Mouse (Mus musculus): ENCODE data around the gene Tbx5.

The Tbx5 gene

DNA sequence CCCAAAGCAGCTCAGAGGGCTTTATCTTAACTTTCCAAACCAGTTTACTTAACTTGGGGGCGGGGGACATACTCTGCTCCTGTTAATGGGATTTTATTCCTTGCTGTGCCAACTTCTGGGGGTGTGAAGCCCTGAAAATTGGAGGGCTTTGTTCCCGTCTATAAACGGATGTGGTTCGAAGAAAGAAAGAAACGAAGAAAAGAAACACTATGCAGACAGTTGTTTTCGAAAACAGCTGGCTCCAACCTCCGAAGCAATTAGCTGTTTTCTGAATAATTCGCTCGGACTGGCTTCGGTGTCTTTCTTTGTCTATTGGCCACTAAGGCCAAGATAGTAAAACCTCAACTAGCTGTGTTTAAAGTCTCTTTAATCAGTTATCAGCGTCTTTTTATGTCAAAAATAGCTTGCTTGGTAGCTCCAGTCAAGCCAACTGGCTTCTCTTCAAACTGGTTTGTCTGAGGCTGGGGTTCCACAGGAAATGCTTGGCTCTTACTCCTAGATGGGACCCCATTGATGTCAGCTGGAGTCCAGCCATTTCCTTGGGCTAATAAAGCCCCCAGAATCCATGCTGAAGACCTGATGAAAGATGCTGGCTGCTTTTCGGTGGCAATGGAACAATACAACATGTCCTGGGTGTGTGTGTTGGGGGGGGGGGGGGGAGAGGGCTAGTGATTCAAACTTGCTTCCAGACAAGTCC, 21.3 kb upstream of the Tbx5 start:
- no peak for DNase-seq (ENCODE audit: low spot score in 2 of 2)

DNA sequence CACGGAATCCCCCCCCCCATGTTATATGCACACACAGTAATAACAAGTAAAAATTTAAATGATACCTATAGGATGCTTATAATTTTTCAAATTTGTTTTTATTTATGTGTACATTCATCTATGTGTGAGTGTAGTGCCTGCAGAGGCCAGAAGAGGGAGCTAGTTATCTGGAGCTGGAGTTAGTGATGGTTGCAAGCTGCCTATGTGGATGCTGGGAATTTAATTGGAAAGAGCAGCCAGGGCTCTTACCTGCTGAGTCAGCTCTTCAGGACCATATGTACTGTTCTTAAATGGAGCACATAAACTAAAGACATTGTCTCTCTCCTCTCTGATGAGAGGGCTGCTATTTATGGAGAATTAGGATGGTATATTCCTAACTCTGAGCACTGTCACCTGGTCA, 17.2 kb upstream of the Tbx5 start:
- DNase-seq (ENCODE audit: low spot score in 2 of 2), result no peak

DNA sequence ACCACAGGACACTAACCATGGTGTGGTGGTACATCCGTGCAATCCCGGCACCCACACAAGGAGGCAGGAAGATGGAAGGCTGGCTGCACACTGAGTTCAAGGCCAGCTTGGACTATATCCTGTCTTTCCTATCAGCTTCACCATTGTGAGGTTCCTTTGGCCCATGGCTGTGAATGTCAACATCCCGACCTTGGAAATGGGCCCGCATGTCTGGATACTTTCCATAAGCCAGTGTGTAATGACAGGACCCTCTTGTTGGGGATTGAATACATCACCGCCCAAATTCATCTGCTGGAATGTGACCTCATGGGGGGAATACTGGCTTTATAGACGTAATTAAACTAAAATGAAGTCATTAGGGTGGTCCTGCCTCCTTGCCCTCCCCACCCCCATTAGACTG, 12.0 kb upstream of the Tbx5 start:
- DNase-seq (ENCODE audit: low spot score in 2 of 2), result no peak

DNA sequence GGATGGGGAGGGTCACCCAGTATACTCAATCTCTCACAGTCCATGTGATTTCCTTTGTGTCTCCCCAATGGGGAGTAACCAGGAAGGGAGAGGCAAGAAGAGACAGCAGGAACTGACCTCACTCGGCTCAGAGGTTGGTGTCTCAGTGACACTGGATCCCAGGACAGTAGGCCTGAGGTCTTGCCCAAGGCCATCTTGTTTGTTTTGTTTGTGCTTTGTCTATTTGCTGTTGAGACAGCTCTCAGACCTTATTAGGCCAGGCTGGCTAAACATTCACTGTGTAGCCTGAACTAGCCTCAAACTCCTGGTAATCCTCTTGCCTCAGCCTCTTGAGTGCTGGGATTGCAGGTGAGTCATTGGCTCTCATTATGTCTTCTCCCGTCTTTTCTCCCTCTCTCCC, 11.0 kb upstream of the Tbx5 start:
- DNase-seq (ENCODE audit: low spot score in 2 of 2), result no peak

DNA sequence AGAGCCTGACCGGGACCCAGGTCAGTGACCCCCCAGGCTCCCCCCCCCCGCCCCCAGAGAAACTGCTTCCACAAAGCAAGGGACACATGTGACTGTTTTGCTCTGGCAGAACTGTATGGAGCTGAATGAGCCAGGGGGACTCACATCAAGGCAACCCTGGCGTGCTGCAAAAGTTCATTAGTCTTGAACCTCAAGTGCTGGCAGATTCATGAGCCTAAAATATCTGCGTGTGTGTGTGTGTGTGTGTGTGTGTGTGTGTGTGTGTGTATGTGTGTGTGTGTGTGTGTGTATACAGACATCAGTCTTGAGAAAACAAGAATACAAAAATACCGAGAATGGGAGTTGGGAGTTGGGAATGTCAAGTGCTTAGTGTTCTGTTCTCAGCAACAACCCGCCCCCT, 5.1 kb upstream of the Tbx5 start:
- DNase-seq (ENCODE audit: low spot score in 2 of 2), result no peak

DNA sequence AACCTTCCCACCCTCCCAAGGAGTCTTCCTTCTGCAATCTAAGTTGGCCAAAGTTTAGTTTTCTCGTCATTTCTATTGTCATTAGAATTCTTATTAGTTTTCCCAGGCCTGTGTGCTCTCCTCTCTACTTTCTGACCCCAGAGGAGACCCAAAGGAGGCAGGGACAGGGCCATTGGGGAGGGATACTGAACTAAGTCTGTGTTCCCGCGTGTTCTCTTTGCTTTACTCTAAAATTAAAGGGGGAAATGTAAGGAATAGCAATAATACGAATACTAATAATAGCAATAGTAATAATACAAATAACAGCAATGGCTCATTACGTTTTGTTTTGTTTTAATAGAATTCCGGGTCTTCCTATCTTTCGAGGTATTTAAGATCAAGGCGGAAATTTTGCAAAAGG, 1.9 kb upstream of the Tbx5 start:
- DNase-seq (ENCODE audit: low spot score in 2 of 2), result no peak

DNA sequence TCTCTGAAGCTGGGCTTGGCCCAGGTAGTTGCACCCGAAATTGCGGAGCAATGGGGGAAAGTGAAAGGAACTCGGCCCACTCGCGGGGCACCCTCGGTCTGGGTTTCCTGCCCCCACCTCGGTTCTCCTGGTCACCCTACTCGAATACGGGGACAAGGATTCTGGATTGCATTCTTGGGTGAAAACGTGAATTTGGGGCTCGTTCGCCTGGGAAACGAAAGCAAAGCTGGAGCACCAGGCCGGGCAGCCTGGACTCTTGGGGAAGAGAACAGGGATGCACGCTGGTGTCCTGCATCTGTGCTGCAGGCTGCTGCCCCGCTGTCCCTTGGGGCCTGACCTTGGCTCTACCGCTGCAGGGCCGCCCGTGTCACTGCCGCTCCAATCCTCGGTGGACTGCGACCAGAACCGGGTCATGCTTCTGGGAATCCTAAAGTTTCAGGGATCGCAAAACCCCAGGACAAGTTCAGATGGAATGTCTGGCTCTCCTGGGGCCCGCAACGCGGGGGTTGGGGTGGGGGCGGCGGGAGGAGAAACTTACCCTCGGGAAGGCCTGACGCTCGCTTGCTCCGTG, 1.2 kb upstream of the Tbx5 start:
- DNase-seq (ENCODE audit: low spot score in 2 of 2), result no peak

DNA sequence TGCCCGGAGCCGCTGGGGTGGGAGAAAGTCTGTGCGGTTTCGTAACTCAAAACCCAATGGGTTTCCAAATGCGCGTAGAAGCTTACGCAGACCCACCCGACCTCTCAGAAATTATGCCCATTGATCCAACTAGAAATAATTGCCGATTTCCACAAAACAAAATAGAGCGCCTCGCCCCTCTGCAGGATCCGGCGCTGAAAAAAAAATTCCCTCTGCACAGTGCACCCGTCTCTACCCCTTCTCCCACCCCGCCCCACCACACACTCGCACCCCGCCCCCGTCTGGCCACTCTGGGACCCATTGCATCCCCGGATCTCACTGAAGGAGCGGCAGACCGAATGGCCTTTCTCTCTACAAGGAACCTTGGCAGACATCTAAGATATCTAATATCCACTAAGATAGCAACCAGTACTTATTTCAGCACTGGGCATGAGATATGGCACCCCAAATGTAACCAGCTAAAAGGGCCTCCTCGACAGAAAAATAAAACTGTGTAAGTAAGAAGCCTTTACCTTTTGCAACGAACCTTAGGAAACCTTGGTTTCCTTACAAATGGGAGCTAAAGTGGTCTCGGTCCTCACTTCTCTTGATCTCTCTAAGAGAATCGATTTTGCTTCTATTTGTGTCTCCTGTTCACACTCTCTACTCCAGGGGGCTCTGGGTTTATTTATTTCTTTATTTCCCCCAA, 533 bp upstream of the Tbx5 start:
- DNase-seq (ENCODE audit: low spot score in 2 of 2), result no peak

DNA sequence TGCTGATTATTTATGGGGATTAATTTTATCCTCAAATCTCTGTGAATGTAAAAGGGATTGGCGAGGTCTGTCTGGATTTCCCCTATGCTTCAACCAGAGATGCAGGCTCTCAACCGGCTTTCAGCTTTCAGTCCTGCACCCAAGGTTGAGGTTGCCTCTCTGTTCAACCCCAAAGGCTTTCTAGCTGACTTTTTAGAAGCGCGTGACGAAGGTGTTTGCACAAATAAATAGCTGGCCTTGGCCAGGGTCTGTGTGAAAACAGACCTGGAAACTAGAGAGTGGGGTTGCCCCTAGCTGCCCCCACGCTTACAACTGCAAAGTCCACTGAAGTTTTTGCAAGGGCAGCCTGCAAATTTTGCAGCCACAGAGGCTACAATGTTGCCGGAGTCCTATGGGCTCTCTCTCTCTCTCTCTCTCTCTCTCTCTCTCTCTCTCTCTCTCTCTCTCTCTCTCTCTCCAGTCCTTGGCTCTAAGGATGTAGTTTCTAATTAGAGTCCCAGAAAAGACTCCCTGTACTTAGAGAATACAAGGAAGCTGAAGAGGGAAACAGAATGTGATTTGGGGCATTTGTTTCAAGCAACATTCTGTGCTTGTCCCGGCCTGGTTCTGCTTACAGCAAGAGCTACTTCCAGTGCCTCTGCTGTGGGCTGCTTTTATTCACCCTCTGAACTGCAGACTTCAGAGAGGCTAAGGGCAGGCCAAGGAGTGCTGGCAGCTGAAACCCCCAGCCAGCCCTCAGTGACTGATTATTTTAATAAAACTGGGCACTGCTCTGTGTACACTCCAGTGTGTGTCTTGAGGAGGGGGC, 959 bp downstream of the Tbx5 start:
- DNase-seq (ENCODE audit: low spot score in 2 of 2), result no peak

DNA sequence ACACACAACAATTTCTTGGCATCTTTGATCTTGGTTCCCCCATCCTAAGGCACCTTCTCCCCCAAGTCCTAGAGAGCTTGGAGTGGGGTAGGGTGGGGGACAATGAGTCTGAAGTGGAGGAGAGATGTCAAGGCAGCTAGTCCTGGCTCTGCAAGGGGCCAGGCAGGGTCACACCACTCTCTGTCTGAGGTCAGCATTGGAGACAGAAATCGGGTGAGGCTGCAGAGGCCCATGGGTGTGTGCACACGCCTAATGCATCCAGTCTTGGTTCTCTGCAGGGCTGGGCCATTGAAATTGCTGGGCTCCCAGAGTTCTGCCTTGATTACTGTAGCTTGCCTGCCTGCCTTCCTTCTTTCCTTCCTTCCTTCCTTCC, 1.5 kb downstream of the Tbx5 start:
- DNase-seq (ENCODE audit: low spot score in 2 of 2), result no peak

DNA sequence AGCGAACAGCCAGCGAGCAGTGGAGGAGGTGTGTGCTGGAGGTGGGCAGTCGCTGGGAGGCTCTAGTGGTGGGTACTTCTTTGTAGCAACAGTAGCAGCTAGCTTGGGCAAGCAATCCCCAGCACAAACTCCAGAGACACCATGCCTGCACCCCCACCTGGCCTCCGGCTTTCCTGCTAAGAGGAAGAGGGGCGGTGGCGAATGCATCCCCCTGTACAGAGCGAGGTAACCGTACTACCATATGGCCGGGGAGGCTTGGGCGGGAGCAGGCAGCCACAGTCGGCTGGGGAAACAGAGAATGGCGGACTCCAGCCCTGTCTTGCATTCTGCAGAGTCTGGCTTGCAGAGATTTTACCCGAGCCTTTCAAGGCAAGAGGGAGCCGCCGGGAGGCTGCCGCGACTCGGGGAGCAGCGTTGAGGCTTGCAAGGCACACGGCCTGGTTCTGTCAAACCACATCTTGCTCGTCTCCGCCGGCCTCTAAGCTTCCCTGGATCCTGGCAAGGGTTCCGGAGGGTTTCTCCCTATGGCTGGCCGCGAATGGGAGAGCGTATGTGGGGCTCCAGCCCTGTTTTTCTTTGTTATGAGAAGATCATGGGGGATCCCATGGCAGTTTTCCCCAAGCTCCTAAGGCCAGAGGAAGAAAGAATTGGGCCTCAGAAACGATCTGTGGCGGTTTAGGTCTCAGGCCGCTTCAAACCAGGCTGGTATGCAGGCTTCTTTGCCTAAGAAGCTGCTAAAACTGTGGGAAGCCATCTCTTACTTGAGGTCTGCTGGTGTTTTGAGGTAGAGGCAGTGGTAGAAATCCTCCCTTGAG, 2.8 kb downstream of the Tbx5 start:
- no peak for DNase-seq (ENCODE audit: low spot score in 2 of 2)

DNA sequence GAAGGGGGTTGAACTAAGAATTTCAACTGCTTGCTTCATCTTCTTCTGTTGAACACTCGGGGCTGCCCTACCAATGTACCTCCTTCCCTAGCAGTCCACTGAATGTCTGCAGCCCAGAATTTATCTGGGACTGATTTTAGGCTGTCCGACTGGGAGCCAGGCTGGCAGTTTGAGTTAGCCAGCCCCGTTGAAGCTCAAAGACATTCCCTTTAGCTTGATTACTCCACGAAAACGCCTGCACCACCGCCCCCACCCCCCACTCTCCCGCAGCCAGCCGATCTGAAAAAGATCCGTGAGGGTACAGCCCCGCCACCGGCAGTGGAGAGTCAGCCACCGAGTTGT, 3.4 kb downstream of the Tbx5 start:
- no peak for DNase-seq (ENCODE audit: low spot score in 2 of 2)

DNA sequence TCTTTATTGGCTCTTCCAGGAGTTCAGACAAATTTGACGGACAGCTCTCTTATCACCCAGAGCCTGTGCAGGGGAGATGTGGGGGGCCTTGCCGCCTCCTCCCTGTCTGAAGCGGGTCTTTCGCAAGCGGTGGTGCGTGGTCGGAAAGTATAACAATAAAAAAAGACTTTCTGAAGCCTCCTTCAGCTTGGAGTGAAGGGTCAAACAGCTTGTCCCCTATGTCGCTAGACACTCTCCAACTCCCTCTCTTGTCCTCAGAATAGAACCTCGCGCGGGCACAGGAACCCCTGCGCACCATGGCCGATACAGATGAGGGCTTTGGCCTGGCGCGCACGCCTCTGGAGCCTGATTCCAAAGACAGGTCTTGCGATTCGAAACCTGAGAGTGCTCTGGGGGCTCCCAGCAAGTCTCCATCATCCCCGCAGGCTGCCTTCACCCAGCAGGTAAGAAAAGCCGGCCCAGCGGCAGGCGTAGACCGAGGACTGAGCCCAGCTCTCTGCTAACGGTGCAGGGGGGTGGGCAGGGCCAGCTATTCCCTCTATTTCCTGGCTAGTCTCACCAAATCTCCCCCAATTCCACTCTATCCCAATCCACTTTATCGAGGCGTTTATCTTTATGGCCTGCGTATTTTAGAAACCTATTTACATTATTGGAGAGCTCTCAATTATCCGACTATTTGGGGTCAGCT, 4.3 kb downstream of the Tbx5 start:
- DNase-seq (ENCODE audit: low spot score in 2 of 2), result no peak

DNA sequence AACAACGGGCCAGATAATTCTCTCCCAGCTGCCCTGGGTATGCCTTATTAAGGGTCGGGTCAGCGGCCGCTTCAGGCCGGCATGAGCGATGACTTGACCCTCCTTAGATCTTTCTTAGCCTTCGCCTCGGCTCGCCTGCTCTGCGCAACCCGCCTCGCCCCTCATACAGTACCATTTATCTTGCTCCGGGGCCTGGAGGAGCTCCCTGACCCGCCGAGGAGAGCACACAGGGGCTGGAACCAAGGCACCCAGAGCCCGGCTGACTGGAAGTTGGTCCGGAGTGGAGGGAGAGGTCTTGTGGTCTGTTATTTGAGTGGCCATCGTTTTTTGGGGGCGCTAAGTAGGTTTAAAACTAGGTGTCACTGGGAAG, 4.8 kb downstream of the Tbx5 start:
- no peak for DNase-seq (ENCODE audit: low spot score in 2 of 2)

DNA sequence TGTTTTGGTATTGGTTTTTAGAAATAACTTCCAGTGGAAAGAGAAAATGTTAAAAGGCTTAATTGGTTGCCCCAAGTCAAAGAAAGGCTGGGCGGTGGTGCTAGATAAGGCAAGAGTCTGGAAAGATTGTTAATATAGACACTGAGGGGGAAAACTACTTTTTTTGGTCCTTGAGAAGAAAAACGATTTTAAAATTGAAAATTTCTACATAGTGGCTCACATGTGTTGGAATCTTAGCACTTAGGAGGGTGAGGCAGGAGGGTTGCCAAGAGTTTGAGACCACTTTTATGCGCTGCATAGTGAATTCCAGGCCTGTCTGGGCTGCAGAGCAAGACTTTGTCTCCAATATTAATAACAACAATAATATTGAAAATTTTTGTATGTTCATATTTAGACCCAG, 5.4 kb downstream of the Tbx5 start:
- DNase-seq (ENCODE audit: low spot score in 2 of 2), result no peak

DNA sequence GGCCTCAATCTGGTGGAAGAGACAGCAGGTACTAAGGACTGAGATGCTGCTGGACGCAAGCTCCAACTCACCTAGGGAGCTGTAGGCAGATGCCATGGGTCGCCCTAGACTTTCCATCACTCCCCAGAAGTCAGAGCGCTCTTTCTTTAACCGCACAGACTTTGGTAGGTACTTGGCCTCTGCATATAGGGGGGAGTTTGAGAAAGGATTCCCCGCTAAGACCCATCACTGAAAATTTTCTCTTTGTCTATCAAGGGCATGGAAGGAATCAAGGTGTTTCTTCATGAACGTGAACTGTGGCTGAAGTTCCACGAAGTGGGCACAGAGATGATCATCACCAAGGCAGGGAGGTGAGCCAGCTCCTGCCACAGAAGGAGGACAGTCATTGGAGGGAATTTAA, 6.0 kb downstream of the Tbx5 start:
- DNase-seq (ENCODE audit: low spot score in 2 of 2), result no peak

DNA sequence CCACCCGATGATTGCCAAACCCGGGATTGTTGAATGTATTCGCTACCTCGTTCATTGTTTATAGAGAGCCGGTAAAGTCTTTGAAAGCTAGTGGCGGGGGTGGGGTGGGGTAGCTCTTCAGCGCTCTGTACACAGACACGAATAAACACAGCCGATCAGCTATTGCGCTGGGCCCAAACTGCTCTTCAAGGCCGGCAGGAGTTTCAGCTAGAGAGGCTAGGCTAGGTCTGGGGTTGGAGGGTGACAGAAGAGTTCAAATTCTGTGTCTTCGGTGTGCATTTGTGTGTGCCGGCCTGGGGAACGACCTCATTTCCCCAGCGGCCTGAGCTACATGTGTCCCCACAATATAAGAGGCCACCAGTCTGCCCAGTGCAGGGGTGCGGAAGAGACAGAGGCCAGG, 6.7 kb downstream of the Tbx5 start:
- DNase-seq (ENCODE audit: low spot score in 2 of 2), result no peak

DNA sequence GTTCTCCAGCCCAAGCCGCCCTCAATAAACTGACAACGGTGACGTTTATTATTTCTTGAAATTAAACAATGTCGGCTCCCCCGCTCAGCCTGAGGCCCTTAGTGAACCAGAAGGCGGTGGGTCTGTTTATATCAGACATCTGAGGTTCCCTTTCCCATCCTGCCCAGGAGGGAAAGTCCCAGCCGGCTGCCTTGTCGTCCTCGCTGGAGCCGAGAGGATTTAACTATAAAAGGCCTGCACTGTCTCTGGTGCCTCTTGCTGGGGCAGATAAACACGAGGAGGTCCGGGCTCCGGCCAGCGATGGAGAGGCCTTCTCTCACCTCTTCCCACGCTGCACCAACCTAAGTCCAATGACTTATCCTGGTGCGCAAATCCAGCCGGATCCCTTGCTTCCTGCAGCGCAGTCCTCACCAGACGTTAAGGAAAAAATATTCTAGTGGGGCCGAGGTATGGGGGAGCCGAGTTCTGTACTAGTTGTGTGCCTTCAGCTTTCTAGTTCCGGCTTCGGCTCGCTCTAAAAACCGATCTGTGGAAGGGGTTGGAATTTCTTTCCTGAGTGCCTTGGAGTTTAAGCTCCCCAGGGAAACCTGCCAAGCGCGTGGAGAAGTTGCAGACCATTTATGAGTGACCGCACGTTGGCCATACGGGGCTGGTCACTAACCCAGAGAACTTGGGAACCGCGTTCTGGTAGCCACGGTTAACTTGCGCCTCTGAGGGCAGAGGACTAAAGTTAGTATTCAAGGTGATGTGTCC, 7.3 kb downstream of the Tbx5 start:
- no peak for DNase-seq (ENCODE audit: low spot score in 2 of 2)

DNA sequence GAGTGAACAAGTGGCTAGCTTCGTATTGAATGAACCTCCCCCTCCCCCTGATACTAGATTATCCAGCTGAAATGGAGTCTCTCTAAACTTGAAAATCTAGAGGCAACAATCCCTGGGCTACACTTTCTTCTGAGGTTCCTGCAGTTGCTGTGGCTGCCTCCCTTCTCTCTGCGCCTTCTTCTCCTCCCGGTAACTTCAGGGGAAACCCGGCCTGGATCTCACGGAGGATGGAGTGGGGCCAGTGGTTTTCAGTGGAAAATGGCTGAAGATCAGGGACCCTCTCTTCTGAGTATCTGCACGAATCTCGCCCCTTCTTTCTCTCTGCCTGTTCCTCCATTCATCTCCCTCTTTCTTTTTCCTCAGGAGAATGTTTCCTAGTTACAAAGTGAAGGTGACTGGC, 7.9 kb downstream of the Tbx5 start:
- DNase-seq (ENCODE audit: low spot score in 2 of 2), result no peak

DNA sequence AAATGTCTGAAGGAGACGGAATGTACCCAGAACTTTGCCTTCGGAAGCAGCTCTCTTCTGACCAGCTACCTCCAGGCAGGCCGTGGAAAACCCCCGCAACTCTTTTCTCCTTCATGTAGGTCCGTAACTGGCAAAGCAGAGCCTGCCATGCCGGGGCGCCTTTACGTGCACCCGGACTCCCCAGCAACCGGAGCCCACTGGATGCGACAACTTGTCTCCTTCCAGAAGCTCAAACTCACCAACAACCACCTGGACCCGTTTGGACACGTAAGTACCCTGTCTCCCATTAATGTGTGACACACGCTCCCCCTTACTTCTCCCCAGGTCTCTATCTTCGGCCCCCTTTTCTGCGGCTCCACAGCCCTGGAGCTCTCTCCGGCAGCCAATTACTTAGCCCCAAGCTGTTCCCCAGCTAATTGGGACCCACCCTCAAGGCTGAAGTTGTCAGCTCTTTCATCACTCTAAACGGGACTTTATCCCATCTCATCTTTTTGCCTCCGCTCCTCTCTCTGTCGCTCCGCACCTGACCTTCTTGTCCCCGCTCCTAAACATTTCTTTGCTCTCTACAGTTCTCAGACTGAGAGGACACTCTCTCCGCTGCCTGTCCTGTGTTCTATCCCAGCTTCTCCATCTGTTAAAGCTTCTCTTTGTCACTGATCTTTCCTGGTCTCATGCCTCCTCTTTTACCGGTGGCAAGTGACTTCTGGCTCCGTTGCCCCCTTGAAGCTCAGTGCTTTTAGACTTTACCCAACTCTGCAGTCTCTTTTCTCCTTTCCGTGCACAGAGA, 9.4 kb downstream of the Tbx5 start:
- DNase-seq (ENCODE audit: low spot score in 2 of 2), result no peak
